Mouse (Mus musculus) lung, embryonic 14.5 days (tissue): ENCODE results near the gene Ugt1a9. TPM values are rescaled to one million over a fixed set of nuclear protein-coding genes. Genes with fewer than 3 reads are reported as not detected.

Experiments
- ATAC-seq: fragments of 200-750 bp; cut with Nextera tagmentation; 2 replicates; pipeline ENCODE4 v1.8.0; 2017; ENCODE audit warnings: mild to moderate bottlenecking, moderate TSS enrichment, moderate library complexity; ENCODE audit not compliant: insufficient read depth
- DNase-seq: peaks from one replicate; pipeline ENCODE4 v3.0.0-alpha.2; 2015
- H3K27ac ChIP-seq: fragments of 300-500 bp; sonication (generic); 2 replicates; pipeline ENCODE4 v1.5.1; 2014; ENCODE audit warnings: low read depth, mild to moderate bottlenecking, moderate library complexity
- H3K27me3 ChIP-seq: fragments of 300-500 bp; sonication (generic); 2 replicates; pipeline ENCODE4 v1.6.1; 2014; ENCODE audit warnings: low read length, control low read depth; ENCODE audit not compliant: insufficient read depth
- H3K36me3 ChIP-seq: fragments of 300-500 bp; sonication (generic); 2 replicates; pipeline ENCODE4 v1.6.1; 2014; ENCODE audit warnings: control low read depth; ENCODE audit not compliant: insufficient read depth
- H3K4me1 ChIP-seq: fragments of 300-500 bp; sonication (generic); 2 replicates; pipeline ENCODE4 v1.6.1; 2014; ENCODE audit warnings: antibody characterized with exemption, control low read depth; ENCODE audit not compliant: insufficient read depth
- H3K4me2 ChIP-seq: fragments of 300-500 bp; sonication (generic); 2 replicates; pipeline ENCODE4 v1.6.1; 2014; ENCODE audit warnings: mild to moderate bottlenecking
- H3K4me3 ChIP-seq: fragments of 300-500 bp; sonication (generic); 2 replicates; pipeline ENCODE4 v1.5.1; 2014; ENCODE audit warnings: low read depth, low read length
- H3K9ac ChIP-seq: fragments of 300-500 bp; sonication (generic); 2 replicates; pipeline ENCODE4 v1.6.1; 2014
- H3K9me3 ChIP-seq: fragments of 300-500 bp; sonication (generic); 2 replicates; pipeline ENCODE4 v1.6.1; 2016; ENCODE audit warnings: low read depth, low read length, control low read depth
- CTCF ChIP-seq: IDR thresholded peaks from 2 replicates; pipeline ENCODE4 v1.5.1; 2016; ENCODE audit warnings: antibody characterized with exemption, low read depth
- WGBS: fragments of 180-500 bp; shearing (Covaris S2); extraction: QIAGEN DNeasy Blood & Tissue Kit; methylation state at CpG from one replicate; pipeline ENCODE4 v1.1.7; 2014; 5-methylcytosine and 5-hydroxymethylcytosine counted together
- polyA plus RNA-seq: library from polyadenylated mRNA; unstranded; fragments of >200 nt; fragmentation: Nextera tagmentation; extraction: Ambion mirVana; gene quantifications from 2 replicates; pipeline ENCODE4 v1.2.1, GENCODE M21; 2014

The Ugt1a9 gene
- polyA plus RNA-seq, 1 experiment from 2014 or later: not detected

GRCm38 (mm10) chr1:88245881-88246280 is 175.3 kb downstream of the Ugt1a9 start:
- 76% methylated on average over 6 of the region's 6 CpGs for WGBS
- TF ChIP-seq CTCF: no peak
- H3K27ac ChIP-seq: no peak overlapping the region
- H3K9ac ChIP-seq: no peak overlapping the region
- H3K4me3 ChIP-seq: no peak overlapping the region
- no peaks in the 10 kb centered on the region for H3K4me1 ChIP-seq
- DNase-seq (no peak), ATAC-seq (no peak)
- no peaks in the 10 kb centered on the region for H3K36me3 ChIP-seq
- no peak overlapping the region for H3K4me2 ChIP-seq
- H3K9me3 ChIP-seq: peaks cover 94% of the 10 kb centered on the region
- H3K27me3 ChIP-seq: no peaks in the 10 kb centered on the region

GRCm38 (mm10) chr1:88246386-88246785 is 175.8 kb downstream of the Ugt1a9 start:
- no peak overlapping the region for H3K4me2 ChIP-seq
- H3K9me3 ChIP-seq: peaks cover 94% of the 10 kb centered on the region
- WGBS: 45% methylated on average over 6 of the region's 6 CpGs
- H3K27ac ChIP-seq: no peak overlapping the region
- H3K9ac ChIP-seq: no peak overlapping the region
- DNase-seq: no peak
- ATAC-seq: no peak
- no peak overlapping the region for H3K4me3 ChIP-seq
- H3K27me3 ChIP-seq: no peaks in the 10 kb centered on the region
- TF ChIP-seq CTCF: no peak
- no peaks in the 10 kb centered on the region for H3K36me3 ChIP-seq
- H3K4me1 ChIP-seq: no peaks in the 10 kb centered on the region

- TF ChIP-seq CTCF: no peak
- ATAC-seq: no peak
- H3K4me2 ChIP-seq: no peak overlapping the region
- WGBS: 42% methylated on average over 2 of the region's 2 CpGs
- H3K4me1 ChIP-seq: no peaks in the 10 kb centered on the region
- H3K36me3 ChIP-seq: no peaks in the 10 kb centered on the region
- peaks cover 89% of the 10 kb centered on the region for H3K9me3 ChIP-seq
- H3K27me3 ChIP-seq: no peaks in the 10 kb centered on the region
- H3K9ac ChIP-seq: no peak overlapping the region
- no peak overlapping the region for H3K27ac ChIP-seq
- DNase-seq: no peak
- no peak overlapping the region for H3K4me3 ChIP-seq
These were observed 177.1 kb downstream of the Ugt1a9 start for GRCm38 (mm10) chr1:88247660-88248059.

GRCm38 (mm10) chr1:88248658-88249057 is 178.1 kb downstream of the Ugt1a9 start:
- Histone ChIP-seq H3K4me1 (no peaks in the 10 kb centered on the region), H3K36me3 (no peaks in the 10 kb centered on the region), H3K4me3 (no peak overlapping the region), H3K27me3 (no peaks in the 10 kb centered on the region), H3K27ac (no peak overlapping the region), H3K9me3 (peaks cover 82% of the 10 kb centered on the region), H3K4me2 (no peak overlapping the region), H3K9ac (no peak overlapping the region)
- TF ChIP-seq CTCF: no peak
- DNase-seq (no peak), ATAC-seq (no peak)
- 64% methylated on average over 4 of the region's 4 CpGs for WGBS

GRCm38 (mm10) chr1:88249596-88249995 is 179.0 kb downstream of the Ugt1a9 start:
- Histone ChIP-seq H3K27ac (no peak overlapping the region), H3K27me3 (no peaks in the 10 kb centered on the region), H3K9ac (no peak overlapping the region), H3K4me2 (no peak overlapping the region), H3K9me3 (peaks cover 76% of the 10 kb centered on the region), H3K4me1 (no peaks in the 10 kb centered on the region), H3K36me3 (no peaks in the 10 kb centered on the region), H3K4me3 (no peak overlapping the region)
- 73% methylated on average over 7 of the region's 7 CpGs for WGBS
- no peak for DNase-seq
- no peak for TF ChIP-seq CTCF
- ATAC-seq: no peak

GRCm38 (mm10) chr1:88250023-88250422 is 179.4 kb downstream of the Ugt1a9 start:
- ATAC-seq (no peak), DNase-seq (no peak)
- no peak overlapping the region for H3K4me3 ChIP-seq
- H3K4me1 ChIP-seq: no peaks in the 10 kb centered on the region
- H3K9ac ChIP-seq: no peak overlapping the region
- no peak overlapping the region for H3K4me2 ChIP-seq
- TF ChIP-seq CTCF: no peak
- H3K36me3 ChIP-seq: no peaks in the 10 kb centered on the region
- H3K27ac ChIP-seq: no peak overlapping the region
- H3K27me3 ChIP-seq: no peaks in the 10 kb centered on the region
- 76% methylated on average over 5 of the region's 5 CpGs for WGBS
- H3K9me3 ChIP-seq: peaks cover 76% of the 10 kb centered on the region

- TF ChIP-seq CTCF: no peak
- DNase-seq (no peak), ATAC-seq (no peak)
These were observed 182.5 kb downstream of the Ugt1a9 start for GRCm38 (mm10) chr1:88253106-88253505.

GRCm38 (mm10) chr1:88253540-88253939 is 182.9 kb downstream of the Ugt1a9 start:
- Histone ChIP-seq H3K27me3 (no peaks in the 10 kb centered on the region), H3K9me3 (peaks cover 66% of the 10 kb centered on the region), H3K4me2 (no peak overlapping the region), H3K9ac (no peak overlapping the region), H3K36me3 (no peaks in the 10 kb centered on the region), H3K4me3 (no peak overlapping the region), H3K4me1 (no peaks in the 10 kb centered on the region), H3K27ac (no peak overlapping the region)
- no peak for ATAC-seq
- peak; percentile 27 for DNase-seq
- TF ChIP-seq CTCF: no peak
- WGBS: 68% methylated on average over 6 of the region's 6 CpGs

More at GRCm38 (mm10) chr1:88253106-88253505, 182.5 kb downstream of the Ugt1a9 start:
- H3K36me3 ChIP-seq: no peaks in the 10 kb centered on the region
- no peak overlapping the region for H3K4me3 ChIP-seq
- no peaks in the 10 kb centered on the region for H3K4me1 ChIP-seq
- H3K9ac ChIP-seq: no peak overlapping the region
- H3K27ac ChIP-seq: no peak overlapping the region
- WGBS: 72% methylated on average over 8 of the region's 8 CpGs
- H3K27me3 ChIP-seq: no peaks in the 10 kb centered on the region
- H3K9me3 ChIP-seq: peaks cover 69% of the 10 kb centered on the region
- H3K4me2 ChIP-seq: no peak overlapping the region
